Mouse (Mus musculus) hindbrain, embryonic 16.5 days (tissue): Measurements from ENCODE around the gene Aire. TPM values are rescaled to one million over a fixed set of nuclear protein-coding genes. Genes with fewer than 3 reads are reported as not detected.
A peak's percentile ranks its signal among the peaks of the same experiment; 100 is the strongest.
"Not testable (repeated sequence)": the region's sequence is repeated elsewhere in the genome, so short reads cannot be mapped to it uniquely, and the experiment has no call there.

Experiments used
- ATAC-seq: fragments of 200-750 bp; cut with Nextera tagmentation; 2 replicates; pipeline ENCODE4 v1.8.0; 2017; ENCODE audit warnings: moderate TSS enrichment, moderate library complexity
- H3K27ac ChIP-seq: fragments of 300-500 bp; sonication (generic); 2 replicates; pipeline ENCODE4 v1.5.1; 2014; ENCODE audit warnings: low read depth, mild to moderate bottlenecking, control low read depth, low read length, moderate library complexity
- H3K27me3 ChIP-seq: fragments of 300-500 bp; sonication (generic); replicated peaks from 2 replicates; pipeline ENCODE4 v1.6.1; 2014; ENCODE audit warnings: low read length; ENCODE audit not compliant: control insufficient read depth, insufficient read depth
- H3K36me3 ChIP-seq: fragments of 300-500 bp; sonication (generic); 2 replicates; pipeline ENCODE4 v1.6.1; 2014; ENCODE audit warnings: mild to moderate bottlenecking, low read length, moderate library complexity, mixed read lengths; ENCODE audit not compliant: control insufficient read depth, insufficient read depth
- H3K4me1 ChIP-seq: fragments of 300-500 bp; sonication (generic); 2 replicates; pipeline ENCODE4 v1.6.1; 2014; ENCODE audit warnings: low read depth, low read length; ENCODE audit not compliant: control insufficient read depth, insufficient read depth
- H3K4me2 ChIP-seq: fragments of 300-500 bp; sonication (generic); 2 replicates; pipeline ENCODE4 v1.6.1; 2014; ENCODE audit warnings: mild to moderate bottlenecking, low read length, control low read depth, moderate library complexity
- H3K4me3 ChIP-seq: fragments of 300-500 bp; sonication (generic); 2 replicates; pipeline ENCODE4 v1.5.1; 2014; ENCODE audit warnings: mild to moderate bottlenecking, low read length, control low read depth, moderate library complexity
- H3K9ac ChIP-seq: fragments of 300-500 bp; sonication (generic); 2 replicates; pipeline ENCODE4 v1.6.1; 2014; ENCODE audit warnings: low read depth, mild to moderate bottlenecking, control low read depth, low read length, moderate library complexity
- H3K9me3 ChIP-seq: fragments of 300-500 bp; sonication (generic); 2 replicates; pipeline ENCODE4 v1.6.1; 2014; ENCODE audit warnings: mild to moderate bottlenecking, low read length, moderate library complexity; ENCODE audit not compliant: control insufficient read depth
- WGBS: fragments of 180-500 bp; shearing (Covaris S2); extraction: QIAGEN DNeasy Blood & Tissue Kit; methylation state at CpG from one replicate; pipeline ENCODE4 v1.1.7; 2014; 5-methylcytosine and 5-hydroxymethylcytosine counted together
- polyA plus RNA-seq: library from polyadenylated mRNA; unstranded; fragments of >200 nt; fragmentation: Nextera tagmentation; extraction: Ambion mirVana; gene quantifications from 2 replicates; pipeline ENCODE4 v1.2.1, GENCODE M21; 2015

Aire gene
- polyA plus RNA-seq, 1 experiment from 2014 or later: 0.06 TPM

GRCm38 (mm10) chr10:78012661-78013495 lies 30.5 kb downstream of the Aire start:
- Histone ChIP-seq H3K27ac (no peak overlapping the region), H3K9ac (no peak overlapping the region), H3K4me2 (no peak overlapping the region), H3K9me3 (no peaks in the 10 kb centered on the region), H3K27me3 (no peaks in the 10 kb centered on the region), H3K4me3 (no peak overlapping the region), H3K4me1 (peaks cover 14% of the 10 kb centered on the region), H3K36me3 (no peaks in the 10 kb centered on the region)
- 91% methylated on average over 18 of the region's 18 CpGs for WGBS
- ATAC-seq: no peak

- not testable (repeated sequence) for H3K4me2 ChIP-seq, H3K27ac ChIP-seq, H3K27me3 ChIP-seq, H3K9ac ChIP-seq, H3K4me3 ChIP-seq, H3K36me3 ChIP-seq, ATAC-seq, H3K9me3 ChIP-seq
- H3K4me1 ChIP-seq: peaks cover 29% of the 10 kb centered on the region
- 93% methylated on average over 5 of the region's 5 CpGs for WGBS
Observed at GRCm38 (mm10) chr10:78011116-78011515, 32.3 kb downstream of the Aire start.

- no peak for ATAC-seq
- Histone ChIP-seq H3K9ac (no peak overlapping the region; the same call in 1 of the 2 replicates), H3K4me2 (peak overlapping the region; percentile 93), H3K27me3 (no peaks in the 10 kb centered on the region), H3K36me3 (no peaks in the 10 kb centered on the region), H3K9me3 (no peaks in the 10 kb centered on the region), H3K4me1 (peaks cover 35% of the 10 kb centered on the region), H3K4me3 (no peak overlapping the region), H3K27ac (no peak overlapping the region)
- 20% methylated on average over 10 of the region's 10 CpGs for WGBS
Observed at GRCm38 (mm10) chr10:78010335-78010734, 33.1 kb downstream of the Aire start.

- WGBS: under 1% methylated on average over 9 of the region's 9 CpGs
- Histone ChIP-seq H3K9me3 (no peaks in the 10 kb centered on the region), H3K36me3 (0 out of 2 replicates have a peak, but pooled peaks cover 2% of the 10 kb centered on the region), H3K9ac (peak within 1 kb of the TSS; percentile 78), H3K27me3 (no peaks in the 10 kb centered on the region), H3K4me1 (peaks cover 35% of the 10 kb centered on the region), H3K4me3 (peak within 1 kb of the TSS; percentile 54), H3K27ac (peak within 1 kb of the TSS; percentile 89), H3K4me2 (peak within 1 kb of the TSS; percentile 93)
- no peak for ATAC-seq
Observed at GRCm38 (mm10) chr10:78009945-78010293, 33.5 kb downstream of the Aire start, which contains the start of gene Pfkl. Gene Pfkl (minus strand): TSS chr10:78010083.

- WGBS: 0% methylated on average over 59 of the region's 59 CpGs
- Histone ChIP-seq H3K4me1 (peaks cover 35% of the 10 kb centered on the region), H3K36me3 (0 out of 2 replicates have a peak, but pooled peaks cover 2% of the 10 kb centered on the region), H3K27me3 (no peaks in the 10 kb centered on the region), H3K27ac (peak overlapping the region; percentile 89), H3K4me2 (peak overlapping the region; percentile 93), H3K9me3 (no peaks in the 10 kb centered on the region), H3K4me3 (peak overlapping the region; percentile 54), H3K9ac (peak overlapping the region; percentile 78)
- peak; percentile 96 for ATAC-seq
Observed at GRCm38 (mm10) chr10:78009184-78009944, 34.0 kb downstream of the Aire start.

- Histone ChIP-seq H3K27ac (no peak overlapping the region), H3K27me3 (no peaks in the 10 kb centered on the region), H3K4me3 (peak overlapping the region; percentile 54), H3K9me3 (no peaks in the 10 kb centered on the region), H3K4me1 (peaks cover 35% of the 10 kb centered on the region), H3K36me3 (0 out of 2 replicates have a peak, but pooled peaks cover 2% of the 10 kb centered on the region), H3K4me2 (peak overlapping the region; percentile 93), H3K9ac (peak overlapping the region; percentile 78)
- WGBS: 72% methylated on average over 3 of the region's 3 CpGs
- no peak for ATAC-seq
Observed at GRCm38 (mm10) chr10:78008169-78008568, 35.2 kb downstream of the Aire start.

- Histone ChIP-seq H3K9me3 (no peaks in the 10 kb centered on the region), H3K9ac (no peak overlapping the region), H3K36me3 (0 out of 2 replicates have a peak, but pooled peaks cover 2% of the 10 kb centered on the region), H3K4me1 (peaks cover 35% of the 10 kb centered on the region), H3K27me3 (no peaks in the 10 kb centered on the region), H3K4me3 (no peak overlapping the region), H3K4me2 (peak overlapping the region; percentile 6; the same call in 1 of the 2 replicates), H3K27ac (no peak overlapping the region)
- WGBS: 62% methylated on average over 7 of the region's 7 CpGs
- ATAC-seq: no peak
Observed at GRCm38 (mm10) chr10:78007203-78007602, 36.2 kb downstream of the Aire start.

GRCm38 (mm10) chr10:78005791-78006438 lies 37.5 kb downstream of the Aire start:
- H3K36me3 ChIP-seq: peaks cover 12% of the 10 kb centered on the region; the same call in 1 of the 2 replicates
- H3K4me3 ChIP-seq: no peak overlapping the region
- no peak overlapping the region for H3K4me2 ChIP-seq
- no peaks in the 10 kb centered on the region for H3K27me3 ChIP-seq
- no peak overlapping the region for H3K27ac ChIP-seq
- H3K9ac ChIP-seq: no peak overlapping the region; the same call in 1 of the 2 replicates
- no peak for ATAC-seq
- 87% methylated on average over 4 of the region's 4 CpGs for WGBS
- peaks cover 35% of the 10 kb centered on the region for H3K4me1 ChIP-seq
- H3K9me3 ChIP-seq: no peaks in the 10 kb centered on the region
